Mouse (Mus musculus) spleen, adult 2 months (tissue): Measurements from ENCODE around the gene Tsacc.

Experiments
- CTCF ChIP-seq: fragments of 200-500 bp; IDR thresholded peaks from 2 replicates; pipeline ENCODE4 v1.5.1; 2011; ENCODE audit warnings: mild to moderate bottlenecking, inconsistent platforms; ENCODE audit not compliant: insufficient read depth, insufficient read length, insufficient replicate concordance; ENCODE audit errors: extremely low read depth
- POLR2A ChIP-seq: fragments of 200-500 bp; IDR thresholded peaks from 2 replicates; pipeline ENCODE4 v1.6.1; 2011; ENCODE audit warnings: low read depth, low read length, inconsistent platforms

DNA sequence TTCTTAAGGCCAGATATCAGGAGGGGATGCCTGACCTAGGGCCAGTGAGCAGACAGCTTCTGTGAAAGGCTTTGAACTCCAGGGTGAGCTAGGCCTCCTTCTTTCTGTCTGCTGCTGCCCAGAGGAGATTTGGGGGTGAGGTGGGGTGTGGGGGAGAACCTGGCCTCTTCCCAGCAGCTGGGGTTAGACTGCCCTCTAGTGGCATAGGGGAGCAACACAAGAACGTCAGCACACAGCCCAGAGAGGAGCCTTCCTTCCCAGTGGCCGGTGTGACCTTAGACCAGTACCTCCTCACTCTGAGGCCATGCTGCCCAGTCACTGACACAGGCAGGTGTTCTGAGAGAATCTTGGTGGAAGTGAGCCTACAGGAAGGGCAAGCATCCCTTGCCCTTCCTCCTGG lies 52.7 kb downstream of the Tsacc start:
- TF ChIP-seq CTCF (peak; percentile 67; the same call in 1 of the 2 replicates), POLR2A (no peak)
